Mouse (Mus musculus) heart, embryonic 14.5 days (tissue): Measurements from ENCODE around the gene Gm7247. TPM values are rescaled to one million over a fixed set of nuclear protein-coding genes. Genes with fewer than 3 reads are reported as not detected.
"Not testable (repeated sequence)": the region's sequence is repeated elsewhere in the genome, so short reads cannot be mapped to it uniquely, and the experiment has no call there.

Experiments
- ATAC-seq: fragments of 200-750 bp; cut with Nextera tagmentation; 2 replicates; pipeline ENCODE4 v1.8.0; 2017; ENCODE audit warnings: low read depth, moderate TSS enrichment; ENCODE audit not compliant: insufficient number of reproducible peaks, insufficient read depth, low FRiP score
- H3K27ac ChIP-seq, 2 experiments: fragments of 200-500 bp in 1 of 2; fragments of 300-500 bp in 1 of 2; sonication (generic) in 1 of 2; replicated peaks in 1 of 2; 2 replicates each; pipeline ENCODE4 v1.5.1; 2012 to 2014; ENCODE audit warnings: low read depth in 2 of 2, low read length in 2 of 2, control low read depth in 1 of 2, mild to moderate bottlenecking in 1 of 2, mixed read lengths in 1 of 2; ENCODE audit not compliant: control insufficient read depth in 1 of 2, insufficient read depth in 1 of 2
- H3K27me3 ChIP-seq: fragments of 300-500 bp; sonication (generic); 2 replicates; pipeline ENCODE4 v1.6.1; 2014; ENCODE audit warnings: mild to moderate bottlenecking, low read length, control low read depth; ENCODE audit not compliant: control insufficient read depth, insufficient read depth
- H3K36me3 ChIP-seq: fragments of 300-500 bp; sonication (generic); 2 replicates; pipeline ENCODE4 v1.6.1; 2014; ENCODE audit warnings: mild to moderate bottlenecking, control low read depth, low read length, mixed read lengths; ENCODE audit not compliant: control insufficient read depth, insufficient read depth
- H3K4me1 ChIP-seq, 2 experiments: fragments of 200-500 bp in 1 of 2; fragments of 300-500 bp in 1 of 2; sonication (generic) in 1 of 2; 2 replicates each; pipeline ENCODE4 v1.6.1; 2012 to 2014; ENCODE audit warnings: low read length in 2 of 2, control low read depth in 1 of 2, mixed read lengths in 1 of 2; ENCODE audit not compliant: control insufficient read depth in 2 of 2, insufficient read depth in 2 of 2
- H3K4me2 ChIP-seq: fragments of 300-500 bp; sonication (generic); 2 replicates; pipeline ENCODE4 v1.6.1; 2014; ENCODE audit warnings: mild to moderate bottlenecking, low read length
- H3K4me3 ChIP-seq, 2 experiments: fragments of 200-500 bp in 1 of 2; fragments of 300-500 bp in 1 of 2; sonication (generic) in 1 of 2; 2 replicates each; pipeline ENCODE4 v1.5.1; 2012 to 2014; ENCODE audit warnings: low read length in 2 of 2, mild to moderate bottlenecking in 2 of 2, control low read depth in 1 of 2, low read depth in 1 of 2, moderate library complexity in 1 of 2; ENCODE audit not compliant: control insufficient read depth in 1 of 2, insufficient read depth in 1 of 2
- H3K9ac ChIP-seq: fragments of 300-500 bp; sonication (generic); 2 replicates; pipeline ENCODE4 v1.6.1; 2014; ENCODE audit warnings: mild to moderate bottlenecking, low read length
- H3K9me3 ChIP-seq: fragments of 300-500 bp; sonication (generic); 2 replicates; pipeline ENCODE4 v1.6.1; 2016; ENCODE audit warnings: low read length, control low read depth; ENCODE audit not compliant: control insufficient read depth
- WGBS: fragments of 180-500 bp; shearing (Covaris S2); extraction: QIAGEN DNeasy Blood & Tissue Kit; methylation state at CpG from one replicate; pipeline ENCODE4 v1.1.7; 2014; 5-methylcytosine and 5-hydroxymethylcytosine counted together
- polyA plus RNA-seq: library from polyadenylated mRNA; unstranded; fragments of >200 nt; fragmentation: Nextera tagmentation; extraction: Ambion mirVana; gene quantifications from 2 replicates; pipeline ENCODE4 v1.2.1, GENCODE M21; 2014

The Gm7247 gene
- polyA plus RNA-seq, 1 experiment from 2014 or later = not detected

DNA sequence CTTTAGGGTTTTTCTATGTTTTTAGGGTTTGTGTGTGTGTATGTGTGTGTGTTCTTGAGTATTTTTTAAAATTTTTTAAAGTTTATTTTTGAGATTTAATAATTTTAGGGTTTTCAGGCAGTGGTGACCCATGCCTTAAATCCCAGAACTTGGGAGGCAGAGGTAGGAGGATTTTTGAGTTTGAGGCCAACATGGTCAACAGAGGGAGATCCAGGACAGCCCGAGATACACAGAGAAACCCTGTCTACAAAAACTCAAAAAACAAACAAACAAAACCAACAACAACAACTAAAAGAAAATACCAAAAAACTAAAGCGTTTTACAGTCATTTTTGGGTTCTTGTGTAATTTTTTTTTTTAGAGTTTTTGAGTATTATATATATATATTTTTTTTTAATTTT is 134.2 kb downstream of the Gm7247 start:
- no peaks in the 10 kb centered on the region for H3K4me1 ChIP-seq
- no peak overlapping the region for H3K4me3 ChIP-seq
- H3K36me3 ChIP-seq = no peaks in the 10 kb centered on the region
- 86% methylated on average over 2 of the region's 2 CpGs for WGBS
- H3K27me3 ChIP-seq = no peaks in the 10 kb centered on the region
- no peak overlapping the region for H3K27ac ChIP-seq
- H3K9ac ChIP-seq = no peak overlapping the region
- no peak for ATAC-seq
- no peak overlapping the region for H3K4me2 ChIP-seq
- no peaks in the 10 kb centered on the region for H3K9me3 ChIP-seq

DNA sequence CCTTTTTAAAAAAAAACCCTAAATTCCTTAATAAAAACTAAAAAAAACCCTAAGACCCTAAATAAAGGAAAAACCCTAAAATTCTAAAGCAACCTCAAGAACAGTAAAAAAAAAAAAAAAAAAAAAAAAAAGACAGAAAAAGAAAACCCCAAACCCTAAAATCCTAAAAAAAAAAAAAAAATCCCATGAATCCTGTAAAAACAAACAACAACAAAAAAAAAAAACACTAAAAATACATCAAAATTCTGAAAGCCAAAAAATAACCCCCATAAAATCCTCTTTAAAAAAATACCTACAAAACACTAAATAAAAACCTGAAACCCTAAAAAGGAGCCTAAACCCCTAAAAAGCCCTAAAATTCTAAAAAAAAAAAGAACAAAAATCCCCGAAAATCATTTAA is 135.4 kb downstream of the Gm7247 start:
- no peak overlapping the region for H3K9ac ChIP-seq
- no peak overlapping the region for H3K4me2 ChIP-seq
- no peak overlapping the region for H3K27ac ChIP-seq
- no peak for ATAC-seq
- no peaks in the 10 kb centered on the region for H3K36me3 ChIP-seq
- H3K4me3 ChIP-seq = no peak overlapping the region
- H3K27me3 ChIP-seq = no peaks in the 10 kb centered on the region
- H3K4me1 ChIP-seq = no peaks in the 10 kb centered on the region
- H3K9me3 ChIP-seq = no peaks in the 10 kb centered on the region
- 71% methylated on average over 1 of the region's 1 CpGs for WGBS

DNA sequence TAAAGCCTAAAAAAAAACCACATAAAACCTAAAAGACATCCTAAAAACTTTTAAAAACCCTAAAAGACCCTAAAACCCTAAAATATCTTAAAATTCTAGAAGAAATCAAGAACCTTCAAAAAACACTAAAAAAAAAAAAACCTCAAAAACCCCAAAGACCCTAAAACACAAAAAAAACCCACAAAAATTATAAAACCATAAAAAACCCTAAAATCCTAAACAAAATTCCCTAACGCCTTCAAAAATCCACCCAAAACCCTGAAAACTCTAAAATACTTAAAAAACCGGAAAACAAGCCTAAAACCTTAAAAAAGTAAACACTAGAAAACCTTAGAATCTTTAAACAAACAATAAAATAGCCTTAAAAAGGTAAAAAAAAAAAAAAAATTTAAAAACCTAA is 136.4 kb downstream of the Gm7247 start:
- Histone ChIP-seq H3K9ac (no peak overlapping the region), H3K27ac (no peak overlapping the region), H3K9me3 (no peaks in the 10 kb centered on the region), H3K27me3 (no peaks in the 10 kb centered on the region), H3K4me2 (no peak overlapping the region), H3K4me1 (no peaks in the 10 kb centered on the region), H3K36me3 (no peaks in the 10 kb centered on the region), H3K4me3 (no peak overlapping the region)
- ATAC-seq = no peak
- WGBS = 85% methylated on average over 2 of the region's 2 CpGs

DNA sequence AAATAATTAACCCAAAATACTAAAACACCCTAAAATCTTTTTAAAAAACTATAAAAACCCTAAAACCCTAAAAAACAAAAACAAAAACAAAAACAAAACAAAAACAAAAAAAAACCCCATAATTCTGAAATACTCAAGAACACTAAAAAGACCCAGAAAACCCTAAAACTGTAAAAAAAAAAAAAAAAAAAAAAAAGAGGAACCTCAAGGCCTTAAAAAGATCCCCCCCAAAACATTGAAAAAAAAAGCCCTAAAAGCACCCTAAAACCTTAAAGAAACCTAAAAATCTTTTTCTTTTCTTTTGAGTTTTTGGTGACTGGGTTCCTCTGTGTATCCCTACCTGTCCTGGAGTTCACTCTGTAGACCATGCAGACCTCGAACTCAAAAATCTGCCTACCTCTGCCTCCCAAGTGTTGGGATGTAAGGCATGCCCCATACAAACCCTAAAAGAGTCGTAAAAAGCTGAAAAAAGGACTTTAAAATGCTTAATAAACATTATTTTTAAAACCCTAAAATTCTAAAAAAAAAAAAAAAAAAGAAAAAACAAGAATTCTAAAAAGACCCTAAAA is 138.2 kb downstream of the Gm7247 start:
- no peak for ATAC-seq
- no peaks in the 10 kb centered on the region for H3K9me3 ChIP-seq
- no peak overlapping the region for H3K4me3 ChIP-seq
- no peaks in the 10 kb centered on the region for H3K27me3 ChIP-seq
- no peak overlapping the region for H3K4me2 ChIP-seq
- 67% methylated on average over 2 of the region's 2 CpGs for WGBS
- H3K4me1 ChIP-seq = no peaks in the 10 kb centered on the region
- no peaks in the 10 kb centered on the region for H3K36me3 ChIP-seq
- H3K27ac ChIP-seq = no peak overlapping the region
- no peak overlapping the region for H3K9ac ChIP-seq

DNA sequence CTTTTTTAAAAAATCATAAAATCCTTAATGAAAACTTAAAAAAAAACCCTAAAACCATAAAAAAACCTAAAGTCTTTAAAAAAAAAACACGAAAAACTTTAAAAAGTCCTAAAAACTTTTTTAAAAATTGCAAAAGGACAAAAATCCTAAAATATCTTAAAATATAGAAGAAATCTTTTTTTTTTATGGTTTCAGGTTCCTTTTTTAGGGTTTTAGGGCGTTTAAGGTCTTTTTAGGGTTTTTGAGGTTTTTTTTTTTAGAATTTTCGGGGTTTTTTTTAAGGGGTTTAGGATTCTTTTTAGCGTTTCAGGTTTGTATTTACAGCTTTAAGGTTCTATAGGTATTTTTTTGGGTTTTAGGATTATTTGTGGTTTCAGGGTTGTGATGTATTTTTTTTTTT is 138.9 kb downstream of the Gm7247 start:
- H3K4me1 ChIP-seq = no peaks in the 10 kb centered on the region
- H3K4me2 ChIP-seq = no peak overlapping the region
- H3K27ac ChIP-seq = no peak overlapping the region
- 82% methylated on average over 4 of the region's 4 CpGs for WGBS
- H3K9ac ChIP-seq = no peak overlapping the region
- no peak for ATAC-seq
- no peak overlapping the region for H3K4me3 ChIP-seq
- H3K9me3 ChIP-seq = no peaks in the 10 kb centered on the region
- H3K36me3 ChIP-seq = no peaks in the 10 kb centered on the region
- no peaks in the 10 kb centered on the region for H3K27me3 ChIP-seq

DNA sequence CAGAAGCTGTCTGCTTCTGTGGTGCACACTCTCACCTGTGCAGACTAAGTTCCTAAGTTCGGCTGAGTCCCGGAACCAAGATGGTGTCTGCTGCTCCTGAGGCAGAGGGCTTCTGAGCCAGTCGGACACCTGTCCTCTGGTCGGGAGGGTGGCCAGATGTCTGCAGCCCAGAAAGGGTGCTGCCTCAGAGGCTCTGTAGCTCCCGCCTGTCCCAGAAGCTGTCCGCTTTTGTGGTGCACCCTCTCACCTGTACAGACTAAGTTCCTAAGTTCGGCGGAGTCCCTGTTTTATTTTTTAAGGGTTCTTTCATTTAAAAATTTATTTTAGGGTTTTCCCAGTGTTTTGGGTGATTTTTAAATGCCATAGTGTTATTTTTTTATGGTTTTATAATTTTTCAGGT is 145.9 kb downstream of the Gm7247 start:
- Histone ChIP-seq H3K36me3 (no peaks in the 10 kb centered on the region), H3K27ac (no peak overlapping the region), H3K9ac (no peak overlapping the region), H3K27me3 (no peaks in the 10 kb centered on the region), H3K4me2 (no peak overlapping the region), H3K9me3 (no peaks in the 10 kb centered on the region), H3K4me1 (no peaks in the 10 kb centered on the region), H3K4me3 (no peak overlapping the region)
- WGBS = 89% methylated on average over 8 of the region's 8 CpGs
- ATAC-seq = no peak

DNA sequence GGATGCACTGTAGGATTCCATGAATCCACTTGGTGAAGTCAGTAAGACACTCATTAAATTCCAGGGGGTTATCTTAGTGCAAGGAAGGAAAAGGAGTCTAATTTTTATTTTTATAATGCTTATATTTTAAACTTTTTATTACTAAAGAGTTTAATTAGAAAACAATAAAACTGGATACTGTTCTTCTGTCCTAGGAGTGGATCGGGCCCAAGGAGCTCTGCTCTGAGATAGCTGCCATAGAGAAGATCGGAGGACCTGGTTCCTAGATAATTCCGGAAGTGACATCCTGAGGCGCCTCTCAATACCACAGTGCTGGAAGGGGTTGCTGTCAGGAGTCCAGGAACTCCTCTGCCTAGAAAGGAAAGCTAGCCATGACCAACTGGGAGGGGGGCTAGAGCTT is 190.9 kb downstream of the Gm7247 start, which contains the start of gene Gm5622:
Gene Gm5622 (plus strand): TSS at position 301 of the 400 bp plus-strand sequence.
- H3K27me3 ChIP-seq = no peaks in the 10 kb centered on the region
- H3K4me3 ChIP-seq = no peak within 1 kb of the TSS
- no peak for ATAC-seq

DNA sequence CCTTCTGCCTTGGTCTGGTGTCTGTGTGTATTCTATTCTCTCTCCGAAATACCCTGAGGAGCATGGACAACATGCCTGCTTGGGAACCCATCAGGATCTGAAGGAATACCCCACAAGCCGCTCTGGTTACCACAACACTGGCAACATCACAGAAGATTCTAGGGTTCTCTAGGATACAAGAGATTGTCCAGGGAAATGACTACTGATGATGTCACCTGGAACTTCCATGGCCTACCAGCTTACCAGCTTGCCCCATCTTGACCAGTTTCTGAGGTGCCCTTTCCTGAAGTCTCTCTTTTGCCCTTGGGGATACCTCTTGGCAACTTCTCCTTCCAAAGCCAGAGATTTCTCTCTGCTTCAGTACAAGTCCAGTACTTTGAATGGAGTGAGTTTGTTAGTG is 212.4 kb downstream of the Gm7247 start, which contains the start of gene Gm17175:
Gene Gm17175 (minus strand): TSS at position 101 of the 400 bp plus-strand sequence.
- not testable (repeated sequence) for H3K27ac ChIP-seq, H3K9me3 ChIP-seq, H3K27me3 ChIP-seq, H3K4me1 ChIP-seq, H3K9ac ChIP-seq, H3K4me2 ChIP-seq, H3K36me3 ChIP-seq, ATAC-seq, H3K4me3 ChIP-seq
- WGBS = 87% methylated on average over 2 of the region's 2 CpGs

More for the DNA sequence above, 190.9 kb downstream of the Gm7247 start, which contains the start of gene Gm5622:
- no peak within 1 kb of the TSS for H3K27ac ChIP-seq
- H3K4me2 ChIP-seq = no peak within 1 kb of the TSS
- no peak within 1 kb of the TSS for H3K9ac ChIP-seq
- 79% methylated on average over 4 of the region's 4 CpGs for WGBS
- no peaks in the 10 kb centered on the region for H3K4me1 ChIP-seq
- no peaks in the 10 kb centered on the region for H3K36me3 ChIP-seq
- no peaks in the 10 kb centered on the region for H3K9me3 ChIP-seq
